Mouse (Mus musculus) cerebellum, adult 2 months (tissue): ENCODE measurements around the gene Adora1.

ENCODE experiments used
- CTCF ChIP-seq: fragments of 200-500 bp; IDR thresholded peaks from 2 replicates; pipeline ENCODE4 v1.5.1; 2011; ENCODE audit warnings: low read depth, mild to moderate bottlenecking, control low read depth, low read length, moderate library complexity, borderline replicate concordance; ENCODE audit not compliant: insufficient read depth
- POLR2A ChIP-seq: fragments of 200-500 bp; IDR thresholded peaks from 2 replicates; pipeline ENCODE4 v1.6.1; 2011; ENCODE audit warnings: low read length, control low read depth, borderline replicate concordance; ENCODE audit not compliant: insufficient read depth

DNA sequence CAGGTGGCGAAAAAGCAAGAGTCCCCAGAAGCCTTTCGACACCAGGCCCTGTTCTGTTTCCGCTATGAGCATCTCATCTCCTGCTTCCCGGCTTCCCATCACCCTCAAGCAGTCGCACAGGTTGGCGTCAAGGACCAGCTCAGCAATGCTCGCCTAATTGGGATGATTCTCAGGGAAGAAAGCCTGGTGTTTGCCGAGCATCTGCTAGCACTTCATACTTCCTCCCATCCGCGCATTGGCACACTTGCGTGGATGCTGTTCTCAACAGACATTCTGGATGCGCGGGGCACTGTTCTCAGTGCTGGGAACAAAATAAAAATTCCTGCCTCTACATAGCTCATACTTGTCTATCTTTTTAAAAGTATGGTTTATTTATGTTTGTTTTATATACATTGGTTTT lies 31.0 kb downstream of the Adora1 start:
- no peak for TF ChIP-seq POLR2A
- no peak for TF ChIP-seq CTCF
